Mouse (Mus musculus) v-Abl transformed pro-B cells (cell line): ENCODE data around the gene Slco1a4.
"Not testable (repeated sequence)": the region's sequence is repeated elsewhere in the genome, so short reads cannot be mapped to it uniquely, and the experiment has no call there.

Experiments
- in situ Hi-C, 2 experiments: fragments of 400-800 bp; cut with MboI; formaldehyde crosslinking; loops; one replicate each; pipeline ENCODE4 v1.15.1; 2025; ENCODE audit not compliant: unreplicated experiment in 2 of 2

Gene Slco1a4

GRCm38 (mm10) chr6:141856085-141856484 lies at the start of gene Slco1a4:
TSS of gene Slco1a4 (minus strand) at chr6:141856199.
- in situ Hi-C loops, result no loop called here

- in situ Hi-C loops, result no loop called here
Observed at GRCm38 (mm10) chr6:141898197-141898596, 42.2 kb upstream of the Slco1a4 start.

GRCm38 (mm10) chr6:141889723-141890122 lies 33.7 kb upstream of the Slco1a4 start:
- in situ Hi-C loops, result no loop called here

- in situ Hi-C loops, result no loop called here
Observed at GRCm38 (mm10) chr6:141888248-141888647, 32.2 kb upstream of the Slco1a4 start.

- in situ Hi-C loops, result no loop called here
Observed at GRCm38 (mm10) chr6:141882581-141882980, 26.6 kb upstream of the Slco1a4 start.

GRCm38 (mm10) chr6:141875742-141876141 lies 19.7 kb upstream of the Slco1a4 start:
- in situ Hi-C loops, result not testable (repeated sequence)

- in situ Hi-C loops, result no loop called here
Observed at GRCm38 (mm10) chr6:141871711-141872110, 15.7 kb upstream of the Slco1a4 start.

- in situ Hi-C loops, result no loop called here
Observed at GRCm38 (mm10) chr6:141868735-141869134, 12.7 kb upstream of the Slco1a4 start.

GRCm38 (mm10) chr6:141866026-141866425 lies 10.0 kb upstream of the Slco1a4 start:
- in situ Hi-C loops, result no loop called here

GRCm38 (mm10) chr6:141857735-141858531 lies 1.9 kb upstream of the Slco1a4 start:
- in situ Hi-C loops, result no loop called here

- in situ Hi-C loops, result no loop called here
Observed at GRCm38 (mm10) chr6:141853616-141854015, 2.4 kb downstream of the Slco1a4 start.

- in situ Hi-C loops, result no loop called here
Observed at GRCm38 (mm10) chr6:141849051-141849450, 6.9 kb downstream of the Slco1a4 start.

GRCm38 (mm10) chr6:141797837-141798236 lies 58.2 kb downstream of the Slco1a4 start:
- in situ Hi-C loops, result no loop called here

GRCm38 (mm10) chr6:141774476-141774875 lies 81.5 kb downstream of the Slco1a4 start:
- in situ Hi-C loops, result no loop called here

- in situ Hi-C loops, result no loop called here
Observed at GRCm38 (mm10) chr6:141773710-141774109, 82.3 kb downstream of the Slco1a4 start, which contains the start of gene Gm5724. TSS of gene Gm5724 (minus strand) at chr6:141773810.
